In the genomic region with DNA sequence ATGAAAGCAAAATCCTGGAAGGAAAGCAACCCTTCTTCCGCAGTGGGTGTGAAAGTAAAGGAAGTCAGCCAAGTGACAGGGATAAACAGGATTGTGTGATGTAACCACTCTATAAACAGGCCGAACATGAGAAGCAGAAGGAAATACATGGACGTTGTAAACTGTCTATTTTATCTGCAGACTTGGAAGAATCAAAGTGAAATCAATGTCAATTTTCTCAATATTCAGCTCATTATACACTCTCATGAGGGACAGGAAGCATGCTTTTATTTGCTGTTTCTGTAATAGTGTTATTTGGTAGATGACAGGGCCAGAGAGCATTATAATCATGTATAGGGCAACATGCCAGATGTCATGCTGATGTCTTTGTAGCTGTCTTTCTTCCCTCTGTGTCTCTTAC, we compare ENCODE assay signal across 21 mouse cellular contexts.
DNase-seq lines count a peak whose midpoint lies in the region; ATAC-seq and TF ChIP-seq lines count a peak whose summit lies in the region.
"Had no signal": no experiment of that assay in that cellular context is flagged by ENCODE, and none has a peak within 500 bp of the region (broad histone marks: within the 10 kb centered on the region; RNA-seq: fewer than 3 reads in every experiment).

No protein-coding gene starts in this region.

- TF ChIP-seq POLR2A in liver, adult 2 months (IDR thresholded peaks at IDR 0.05; ENCODE audit: extremely low read depth, insufficient read depth, low read length): no peak

- no peak for ATAC-seq in liver, embryonic 11.5 days (replicated peaks; ENCODE audit: low FRiP score)
- ATAC-seq: CD4-positive, CD25-positive, alpha-beta regulatory T cell, adult 4 months; inflammation-experienced regulatory T-cells, adult 6 months; liver, embryonic 12.5 days had no signal

- no peak overlapping the region for H3K4me2 ChIP-seq in liver, embryonic 11.5 days
- H3K4me2 ChIP-seq: embryonic facial prominence, embryonic 12.5 days; forebrain, embryonic 12.5 days; heart, embryonic 11.5 days; hindbrain, embryonic 13.5 days; liver, embryonic 12.5 days had no signal

- H3K4me3 ChIP-seq in liver, adult 2 months (ENCODE audit: insufficient read depth, low read depth, low read length): no peak overlapping the region
- no peak overlapping the region for H3K4me3 ChIP-seq in liver, embryonic 11.5 days (ENCODE audit: low read depth, low read length)
- H3K4me3 ChIP-seq: embryonic facial prominence, embryonic 12.5 days; forebrain, embryonic 12.5 days; hindbrain, embryonic 13.5 days; liver, embryonic 12.5 days; megakaryocyte, embryonic 14.5 days had no signal

- H3K27ac ChIP-seq in liver, adult 2 months (replicated peaks; ENCODE audit: insufficient read depth, low read depth, low read length): no peak overlapping the region
- H3K27ac ChIP-seq in liver, embryonic 11.5 days (ENCODE audit: low read depth, low read length): no peak overlapping the region
- H3K27ac ChIP-seq: embryonic facial prominence, embryonic 12.5 days; forebrain, embryonic 12.5 days; liver, embryonic 12.5 days had no signal

- H3K9ac ChIP-seq in liver, adult 2 months (ENCODE audit: low read depth, low read length): no peak overlapping the region
- H3K9ac ChIP-seq in liver, embryonic 11.5 days (ENCODE audit: low read depth, low read length): no peak overlapping the region
- H3K9ac ChIP-seq: embryonic facial prominence, embryonic 12.5 days; forebrain, embryonic 12.5 days; hindbrain, embryonic 13.5 days; liver, embryonic 12.5 days had no signal

- no peak for TF ChIP-seq CTCF in liver, adult 2 months (IDR thresholded peaks at IDR 0.05; ENCODE audit: low read depth, low read length)

- no peaks in the 10 kb centered on the region for H3K27me3 ChIP-seq in liver, adult 2 months (ENCODE audit: control insufficient read depth, insufficient read depth, low read length)
- no peaks in the 10 kb centered on the region for H3K27me3 ChIP-seq in liver, embryonic 11.5 days (replicated peaks; ENCODE audit: control insufficient read depth, insufficient read depth, low read length)
- H3K27me3 ChIP-seq: embryonic facial prominence, embryonic 12.5 days; forebrain, embryonic 12.5 days; hindbrain, embryonic 13.5 days; liver, embryonic 12.5 days; megakaryocyte, embryonic 14.5 days had no signal

- no peaks in the 10 kb centered on the region; the same call in 1 of the 2 replicates for H3K4me1 ChIP-seq in liver, adult 2 months (ENCODE audit: control insufficient read depth, insufficient read depth, low read length)
- H3K4me1 ChIP-seq in liver, embryonic 11.5 days (replicated peaks; ENCODE audit: control insufficient read depth, insufficient read depth, low read length): no peaks in the 10 kb centered on the region
- H3K4me1 ChIP-seq: embryonic facial prominence, embryonic 12.5 days; forebrain, embryonic 12.5 days; hindbrain, embryonic 13.5 days; liver, embryonic 12.5 days had no signal

- H3K79me2 ChIP-seq in liver, adult 2 months (ENCODE audit: control insufficient read depth, insufficient read depth, low read length): no peaks in the 10 kb centered on the region

- H3K36me3 ChIP-seq in liver, adult 2 months (ENCODE audit: control insufficient read depth, insufficient read depth, low read length): no peaks in the 10 kb centered on the region
- no peaks in the 10 kb centered on the region for H3K36me3 ChIP-seq in liver, embryonic 11.5 days (ENCODE audit: control insufficient read depth, insufficient read depth, low read length)
- H3K36me3 ChIP-seq: embryonic facial prominence, embryonic 12.5 days; forebrain, embryonic 12.5 days; hindbrain, embryonic 13.5 days; liver, embryonic 12.5 days had no signal

- 76% methylated on average over 3 of the region's 3 CpGs for WGBS in liver, adult 2 months
- 73% methylated on average over 3 of the region's 3 CpGs for WGBS in liver, embryonic 11.5 days

- H3K9me3 ChIP-seq in liver, embryonic 11.5 days (ENCODE audit: control insufficient read depth, low read length): no peaks in the 10 kb centered on the region
- H3K9me3 ChIP-seq: embryonic facial prominence, embryonic 12.5 days; forebrain, embryonic 12.5 days; hindbrain, embryonic 13.5 days; liver, embryonic 12.5 days; megakaryocyte, embryonic 14.5 days had no signal

- DNase-seq in cerebellum, postnatal 14 days: peak; percentile 15 to 27
- no peak for DNase-seq in cerebellum, postnatal 4 days (ENCODE audit: low spot score in 2 of 2)
- DNase-seq in liver, adult 2 months (ENCODE audit: extremely low read depth, low read depth, low spot score): peak; percentile 23
- no peak for DNase-seq in liver, embryonic 11.5 days (ENCODE audit: low spot score)
- DNase-seq in adipocyte (ENCODE audit: low spot score): peak; percentile 52
- DNase-seq in lung, postnatal 10 days: peak; percentile 53
- DNase-seq in B cell, adult 2 months: no peak
- no peak for DNase-seq in ovary, adult 18-20 months (ENCODE audit: low spot score)
- DNase-seq: adrenal gland, postnatal 25 days; cerebellum, adult 9-10 months; kidney, postnatal 36 days; layer of hippocampus, postnatal 36 days; thymus, postnatal 14 days had no signal

Comparison
In these comparisons a context has a peak if more than half of its experiments do, and no peak if none do; other contexts are left out.
1. DNase-seq: peak in cerebellum, postnatal 14 days (2 of 2), liver, adult 2 months (single experiment), adipocyte (single experiment) and lung, postnatal 10 days (single experiment); none in cerebellum, postnatal 4 days (0 of 2), liver, embryonic 11.5 days (single experiment), B cell, adult 2 months (0 of 2) and ovary, adult 18-20 months (single experiment).